Mouse (Mus musculus): Measurements from ENCODE around the gene Zdhhc25. TPM values are rescaled to one million over a fixed set of nuclear protein-coding genes. Genes with fewer than 3 reads are reported as not detected.

Zdhhc25 gene
- polyA plus RNA-seq (2012; rRNA removed), result not detected in 2 replicates

- DNase-seq, result no peak
- no peak within 1 kb of the TSS for H3K4me3 ChIP-seq (replicated peaks; ENCODE audit: insufficient read depth, low read depth, low read length)
- WGBS, result 97% methylated on average over 4 of the region's 4 CpGs
- H3K4me1 ChIP-seq (ENCODE audit: control insufficient read depth, insufficient read depth, low read length), result peaks cover 31% of the 10 kb centered on the region; the same call in 1 of the 2 replicates
- H3K27me3 ChIP-seq (ENCODE audit: control insufficient read depth, insufficient read depth, low read length), result no peaks in the 10 kb centered on the region
- TF ChIP-seq CTCF (IDR thresholded peaks at IDR 0.05; ENCODE audit: borderline replicate concordance, insufficient read depth, low read depth, low read length), result no peak
- TF ChIP-seq POLR2A (IDR thresholded peaks at IDR 0.05; ENCODE audit: borderline replicate concordance, insufficient read depth, low read length), result no peak
- no peak within 1 kb of the TSS for H3K27ac ChIP-seq (ENCODE audit: insufficient read depth, low read length)
These were observed at the start of gene Zdhhc25 for GRCm38 (mm10) chr15:88600002-88600401. TSS of gene Zdhhc25 (plus strand) at chr15:88600302.

GRCm38 (mm10) chr15:88552852-88553251 lies 47.2 kb upstream of the Zdhhc25 start:
- peak; percentile 56 to 73 for DNase-seq
- Histone ChIP-seq H3K4me1 (ENCODE audit: control insufficient read depth, insufficient read depth, low read length) (peaks cover 25% of the 10 kb centered on the region), H3K27ac (ENCODE audit: insufficient read depth, low read length) (no peak overlapping the region), H3K4me3 (replicated peaks; ENCODE audit: insufficient read depth, low read depth, low read length) (no peak overlapping the region), H3K27me3 (ENCODE audit: control insufficient read depth, insufficient read depth, low read length) (no peaks in the 10 kb centered on the region)
- 42% methylated on average over 9 of the region's 9 CpGs for WGBS
- TF ChIP-seq CTCF (IDR thresholded peaks at IDR 0.05; ENCODE audit: borderline replicate concordance, insufficient read depth, low read depth, low read length) (no peak), POLR2A (IDR thresholded peaks at IDR 0.05; ENCODE audit: borderline replicate concordance, insufficient read depth, low read length) (no peak)

- Histone ChIP-seq H3K4me1 (ENCODE audit: control insufficient read depth, insufficient read depth, low read length) (peaks cover 20% of the 10 kb centered on the region), H3K4me3 (replicated peaks; ENCODE audit: insufficient read depth, low read depth, low read length) (no peak overlapping the region), H3K27me3 (ENCODE audit: control insufficient read depth, insufficient read depth, low read length) (no peaks in the 10 kb centered on the region), H3K27ac (ENCODE audit: insufficient read depth, low read length) (no peak overlapping the region)
- TF ChIP-seq CTCF (IDR thresholded peaks at IDR 0.05; ENCODE audit: borderline replicate concordance, insufficient read depth, low read depth, low read length) (peak; percentile 78), POLR2A (IDR thresholded peaks at IDR 0.05; ENCODE audit: borderline replicate concordance, insufficient read depth, low read length) (no peak)
- DNase-seq, result peak; percentile 64 to 68
- 31% methylated on average over 8 of the region's 8 CpGs for WGBS
These were observed 44.6 kb upstream of the Zdhhc25 start for GRCm38 (mm10) chr15:88555476-88555875.

DNA sequence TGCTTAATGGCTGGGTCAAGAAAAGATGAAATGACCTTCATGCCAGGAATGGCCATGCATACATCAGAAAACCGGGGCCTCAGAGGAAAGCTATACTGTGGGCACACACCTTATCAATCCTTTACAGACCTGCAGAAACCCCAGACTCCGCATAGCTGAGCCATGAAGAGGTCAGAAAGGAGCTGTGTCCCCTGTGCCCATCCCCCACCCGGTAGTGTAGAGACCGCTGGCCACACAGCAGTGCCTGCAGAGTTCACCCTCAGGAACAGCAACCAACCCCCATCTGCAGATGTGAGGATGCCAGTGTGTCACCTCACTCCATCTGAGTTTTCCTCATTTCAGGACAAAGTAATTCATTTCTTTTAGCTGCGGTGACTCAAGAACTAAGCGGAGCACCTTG lies 39.5 kb upstream of the Zdhhc25 start:
- no peaks in the 10 kb centered on the region for H3K27me3 ChIP-seq (ENCODE audit: control insufficient read depth, insufficient read depth, low read length)
- peaks cover 27% of the 10 kb centered on the region for H3K4me1 ChIP-seq (ENCODE audit: control insufficient read depth, insufficient read depth, low read length)
- H3K27ac ChIP-seq (ENCODE audit: insufficient read depth, low read length), result no peak overlapping the region
- WGBS, result 88% methylated on average over 6 of the region's 6 CpGs
- H3K4me3 ChIP-seq (replicated peaks; ENCODE audit: insufficient read depth, low read depth, low read length), result no peak overlapping the region
- no peak for TF ChIP-seq POLR2A (IDR thresholded peaks at IDR 0.05; ENCODE audit: borderline replicate concordance, insufficient read depth, low read length)
- TF ChIP-seq CTCF (IDR thresholded peaks at IDR 0.05; ENCODE audit: borderline replicate concordance, insufficient read depth, low read depth, low read length), result no peak
- no peak for DNase-seq

- Histone ChIP-seq H3K27ac (ENCODE audit: insufficient read depth, low read length) (no peak overlapping the region), H3K4me1 (ENCODE audit: control insufficient read depth, insufficient read depth, low read length) (peaks cover 32% of the 10 kb centered on the region), H3K4me3 (replicated peaks; ENCODE audit: insufficient read depth, low read depth, low read length) (no peak overlapping the region), H3K27me3 (ENCODE audit: control insufficient read depth, insufficient read depth, low read length) (no peaks in the 10 kb centered on the region)
- WGBS, result 23% methylated on average over 22 of the region's 22 CpGs
- peak; percentile 55 to 61 for DNase-seq
- TF ChIP-seq POLR2A (IDR thresholded peaks at IDR 0.05; ENCODE audit: borderline replicate concordance, insufficient read depth, low read length) (no peak), CTCF (IDR thresholded peaks at IDR 0.05; ENCODE audit: borderline replicate concordance, insufficient read depth, low read depth, low read length) (peak; percentile 22; the same call in 1 of the 2 replicates)
These were observed 38.9 kb upstream of the Zdhhc25 start for GRCm38 (mm10) chr15:88561058-88561730.

DNA sequence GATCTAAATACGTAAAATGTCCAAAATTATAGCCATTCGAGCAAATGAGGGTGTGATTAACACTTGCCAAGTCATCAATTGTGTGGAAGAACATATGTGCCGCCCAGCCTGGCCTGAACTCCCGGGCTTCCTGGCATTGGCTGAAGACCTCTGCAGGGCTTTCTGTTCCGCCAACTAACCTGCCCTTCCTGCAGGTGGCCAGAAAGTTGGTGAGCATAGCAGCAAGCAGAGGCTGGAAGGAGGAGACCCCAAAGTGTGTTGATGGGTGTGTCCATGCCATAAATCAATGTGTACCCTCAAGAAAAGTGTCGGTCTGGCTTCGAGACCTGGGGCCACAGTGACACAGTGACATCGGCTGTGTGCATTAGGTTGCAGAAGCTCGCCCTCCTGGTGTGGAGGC lies 34.8 kb upstream of the Zdhhc25 start:
- WGBS, result 19% methylated on average over 9 of the region's 9 CpGs
- peak overlapping the region; percentile 35 for H3K27ac ChIP-seq (ENCODE audit: insufficient read depth, low read length)
- DNase-seq, result peak; percentile 67 to 81

DNA sequence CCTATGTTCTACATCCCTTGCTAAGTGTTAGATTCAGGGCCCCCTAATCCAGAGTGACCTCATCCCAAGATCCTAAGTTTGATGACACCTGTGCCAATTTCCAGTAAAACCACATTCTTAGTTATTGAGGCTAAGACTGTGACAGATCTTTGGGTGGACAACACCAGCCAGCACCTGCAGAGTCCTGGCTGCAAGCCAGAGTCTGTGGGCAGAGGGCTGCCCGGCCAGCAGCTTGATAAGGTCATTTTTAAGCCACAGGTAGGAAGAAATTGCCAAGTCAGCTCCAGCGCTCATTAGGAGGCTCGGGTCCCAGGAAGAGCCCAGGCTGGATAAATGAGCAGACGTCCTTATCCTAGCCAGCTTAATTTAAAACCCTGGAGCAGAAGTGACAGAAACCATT lies 34.3 kb upstream of the Zdhhc25 start:
- Histone ChIP-seq H3K27me3 (ENCODE audit: control insufficient read depth, insufficient read depth, low read length) (no peaks in the 10 kb centered on the region), H3K4me1 (ENCODE audit: control insufficient read depth, insufficient read depth, low read length) (peaks cover 40% of the 10 kb centered on the region), H3K27ac (ENCODE audit: insufficient read depth, low read length) (peak overlapping the region; percentile 35), H3K4me3 (replicated peaks; ENCODE audit: insufficient read depth, low read depth, low read length) (no peak overlapping the region)
- 15% methylated on average over 4 of the region's 4 CpGs for WGBS
- TF ChIP-seq CTCF (IDR thresholded peaks at IDR 0.05; ENCODE audit: borderline replicate concordance, insufficient read depth, low read depth, low read length), result no peak
- TF ChIP-seq POLR2A (IDR thresholded peaks at IDR 0.05; ENCODE audit: borderline replicate concordance, insufficient read depth, low read length), result no peak
- DNase-seq, result peak; percentile 63 to 64

More for the DNA sequence above, 34.8 kb upstream of the Zdhhc25 start:
- TF ChIP-seq CTCF (IDR thresholded peaks at IDR 0.05; ENCODE audit: borderline replicate concordance, insufficient read depth, low read depth, low read length) (peak; percentile 24; the same call in 1 of the 2 replicates), POLR2A (IDR thresholded peaks at IDR 0.05; ENCODE audit: borderline replicate concordance, insufficient read depth, low read length) (no peak)
- no peaks in the 10 kb centered on the region for H3K27me3 ChIP-seq (ENCODE audit: control insufficient read depth, insufficient read depth, low read length)
- H3K4me1 ChIP-seq (ENCODE audit: control insufficient read depth, insufficient read depth, low read length), result peaks cover 38% of the 10 kb centered on the region
- no peak overlapping the region for H3K4me3 ChIP-seq (replicated peaks; ENCODE audit: insufficient read depth, low read depth, low read length)

DNA sequence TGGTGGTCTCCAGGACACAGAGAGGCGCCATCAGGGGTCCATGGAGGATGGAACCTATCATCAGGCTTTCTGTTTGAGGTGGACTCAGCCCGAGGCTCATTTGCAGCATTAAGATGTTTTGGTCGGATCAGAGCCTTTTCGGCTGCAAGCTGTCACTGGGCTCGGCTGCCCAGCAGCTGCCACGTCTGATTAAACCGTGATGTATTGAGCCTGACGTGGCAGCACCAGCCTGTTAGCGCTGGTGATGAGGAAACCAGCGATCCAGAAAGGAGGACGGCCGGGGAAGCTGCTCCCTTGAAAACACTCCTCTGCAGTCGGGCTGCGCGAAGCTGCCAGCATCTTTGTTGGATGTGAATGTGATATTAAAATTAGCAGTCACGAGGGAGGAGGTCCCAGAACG lies 29.4 kb upstream of the Zdhhc25 start:
- H3K27ac ChIP-seq (ENCODE audit: insufficient read depth, low read length), result no peak overlapping the region
- no peak overlapping the region for H3K4me3 ChIP-seq (replicated peaks; ENCODE audit: insufficient read depth, low read depth, low read length)
- DNase-seq, result peak; percentile 59 to 63
- WGBS, result 19% methylated on average over 17 of the region's 17 CpGs
- no peaks in the 10 kb centered on the region for H3K27me3 ChIP-seq (ENCODE audit: control insufficient read depth, insufficient read depth, low read length)
- TF ChIP-seq POLR2A (IDR thresholded peaks at IDR 0.05; ENCODE audit: borderline replicate concordance, insufficient read depth, low read length), result no peak
- H3K4me1 ChIP-seq (ENCODE audit: control insufficient read depth, insufficient read depth, low read length), result peaks cover 26% of the 10 kb centered on the region
